Mouse (Mus musculus): Measurements from ENCODE around the gene Rpa2. TPM values are rescaled to one million over a fixed set of nuclear protein-coding genes. Genes with fewer than 3 reads are reported as not detected.
"Not testable (repeated sequence)": the region's sequence is repeated elsewhere in the genome, so short reads cannot be mapped to it uniquely, and the experiment has no call there.

Rpa2 gene
- polyA plus RNA-seq, 1 experiment from 2014 or later, result 31.6 TPM

DNA sequence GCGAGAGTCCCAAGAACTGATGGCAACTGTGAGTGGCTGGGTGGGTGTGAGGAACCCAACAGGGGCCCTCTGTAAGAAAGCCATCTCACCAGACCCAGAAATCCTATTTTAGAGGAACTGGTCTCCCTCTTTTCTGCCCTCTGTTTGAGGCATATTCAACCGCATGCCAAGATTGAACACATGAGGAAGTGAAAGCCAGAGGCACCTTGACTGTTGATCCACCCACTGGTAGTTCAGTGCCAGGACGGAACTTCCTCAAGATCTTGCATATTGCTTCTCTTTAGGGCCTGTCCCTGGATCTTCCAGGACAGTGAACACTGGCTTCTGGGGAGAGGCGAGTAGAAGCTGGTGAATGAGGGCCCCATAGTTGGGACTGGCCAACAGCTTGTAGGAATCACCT is 12.2 kb downstream of the Rpa2 start:
- no peaks in the 10 kb centered on the region for H3K9me3 ChIP-seq (replicated peaks; ENCODE audit: control insufficient read depth, low read length, poor library complexity, severe bottlenecking)
- no peak overlapping the region for H3K4me3 ChIP-seq (ENCODE audit: low read depth, low read length)
- no peaks in the 10 kb centered on the region for H3K27me3 ChIP-seq (ENCODE audit: control insufficient read depth, insufficient read depth, low read depth, low read length)
- no peak overlapping the region for H3K4me2 ChIP-seq (ENCODE audit: low read length)
- no peaks in the 10 kb centered on the region for H3K4me1 ChIP-seq (ENCODE audit: control insufficient read depth, insufficient read depth, low read length)
- peaks cover 9% of the 10 kb centered on the region; the same call in 1 of the 2 replicates for H3K36me3 ChIP-seq (ENCODE audit: control insufficient read depth, insufficient read depth, low read length)
- H3K9ac ChIP-seq (ENCODE audit: low read depth, low read length), result no peak overlapping the region
- no peak for ATAC-seq
- WGBS, result 94% methylated on average over 4 of the region's 4 CpGs
- H3K27ac ChIP-seq (ENCODE audit: low read length), result no peak overlapping the region

DNA sequence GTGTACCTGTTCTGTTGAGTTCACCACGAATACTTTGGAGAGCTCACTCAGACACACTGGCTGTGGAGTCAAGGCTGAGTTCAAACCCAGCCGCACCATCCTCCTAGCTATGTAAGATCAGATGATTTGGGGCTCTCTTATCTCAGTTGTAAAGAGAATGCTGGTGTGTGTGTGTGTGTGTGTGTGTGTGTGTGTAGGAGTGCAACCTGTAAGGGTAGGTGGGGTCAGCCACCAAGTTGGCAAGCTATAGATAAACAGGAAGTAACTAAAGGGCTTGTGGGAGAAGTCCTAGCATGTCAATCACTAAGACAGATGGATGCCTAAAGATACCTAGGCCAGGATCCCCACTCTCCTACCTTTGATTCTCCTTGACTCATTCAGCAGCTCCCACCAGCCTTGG is 15.6 kb downstream of the Rpa2 start:
- no peaks in the 10 kb centered on the region for H3K4me1 ChIP-seq (ENCODE audit: control insufficient read depth, insufficient read depth, low read length)
- no peak for ATAC-seq
- no peak overlapping the region for H3K4me2 ChIP-seq (ENCODE audit: low read length)
- no peak overlapping the region for H3K27ac ChIP-seq (ENCODE audit: low read length)
- H3K36me3 ChIP-seq (ENCODE audit: control insufficient read depth, insufficient read depth, low read length), result no peaks in the 10 kb centered on the region
- H3K9ac ChIP-seq (ENCODE audit: low read depth, low read length), result no peak overlapping the region
- H3K27me3 ChIP-seq (ENCODE audit: control insufficient read depth, insufficient read depth, low read depth, low read length), result no peaks in the 10 kb centered on the region
- H3K4me3 ChIP-seq (ENCODE audit: low read depth, low read length), result no peak overlapping the region
- WGBS, result 87% methylated on average over 2 of the region's 2 CpGs
- no peaks in the 10 kb centered on the region for H3K9me3 ChIP-seq (replicated peaks; ENCODE audit: control insufficient read depth, low read length, poor library complexity, severe bottlenecking)

DNA sequence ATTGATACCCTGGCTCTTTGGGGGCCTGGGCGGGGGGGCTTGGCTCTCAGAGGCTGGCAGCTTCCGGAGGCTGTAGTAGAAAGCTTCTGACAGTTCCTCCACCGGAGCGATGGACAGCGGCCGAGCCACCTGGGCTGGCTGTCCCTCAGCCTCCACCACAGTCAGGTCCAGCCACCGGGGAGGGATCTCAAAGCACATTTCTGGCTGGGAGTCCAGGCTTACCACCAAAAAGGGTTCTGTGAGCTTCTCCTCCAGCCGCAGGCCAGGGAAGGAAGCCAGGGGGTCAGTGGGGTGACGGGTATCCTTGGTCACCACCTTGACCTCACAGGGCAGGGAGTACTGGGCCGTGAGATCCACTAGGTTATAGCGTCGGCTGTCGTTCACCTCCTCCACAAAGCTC is 17.1 kb downstream of the Rpa2 start:
- no peak overlapping the region for H3K4me2 ChIP-seq (ENCODE audit: low read length)
- H3K9ac ChIP-seq (ENCODE audit: low read depth, low read length), result no peak overlapping the region
- H3K27ac ChIP-seq (ENCODE audit: low read length), result no peak overlapping the region
- H3K4me1 ChIP-seq (ENCODE audit: control insufficient read depth, insufficient read depth, low read length), result no peaks in the 10 kb centered on the region
- no peak for ATAC-seq
- no peaks in the 10 kb centered on the region for H3K36me3 ChIP-seq (ENCODE audit: control insufficient read depth, insufficient read depth, low read length)
- no peak overlapping the region for H3K4me3 ChIP-seq (ENCODE audit: low read depth, low read length)
- H3K9me3 ChIP-seq (replicated peaks; ENCODE audit: control insufficient read depth, low read length, poor library complexity, severe bottlenecking), result no peaks in the 10 kb centered on the region
- no peaks in the 10 kb centered on the region for H3K27me3 ChIP-seq (ENCODE audit: control insufficient read depth, insufficient read depth, low read depth, low read length)
- WGBS, result 92% methylated on average over 13 of the region's 13 CpGs

DNA sequence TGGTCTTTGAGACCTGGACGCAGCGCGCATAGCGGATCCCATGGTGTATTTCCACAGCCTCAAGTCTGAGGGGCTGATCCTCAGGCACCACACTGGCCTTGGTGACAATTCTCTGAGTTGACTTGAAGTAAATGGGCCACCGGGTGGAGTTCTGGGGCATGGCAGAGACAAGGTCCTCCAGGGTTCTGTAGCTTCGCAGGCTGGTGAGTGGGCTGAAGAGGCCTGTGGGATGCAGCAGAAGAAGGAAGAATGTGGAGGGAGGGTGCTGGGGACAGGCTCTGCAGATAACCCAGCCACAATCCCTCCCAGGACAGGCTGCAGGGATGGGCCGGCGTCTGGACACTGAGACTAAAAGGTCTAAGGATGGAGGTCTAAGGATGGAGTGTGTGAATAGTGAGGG is 21.6 kb downstream of the Rpa2 start:
- Histone ChIP-seq H3K4me3 (ENCODE audit: low read depth, low read length) (no peak overlapping the region), H3K9ac (ENCODE audit: low read depth, low read length) (no peak overlapping the region), H3K36me3 (ENCODE audit: control insufficient read depth, insufficient read depth, low read length) (no peaks in the 10 kb centered on the region), H3K9me3 (replicated peaks; ENCODE audit: control insufficient read depth, low read length, poor library complexity, severe bottlenecking) (no peaks in the 10 kb centered on the region), H3K27me3 (ENCODE audit: control insufficient read depth, insufficient read depth, low read depth, low read length) (no peaks in the 10 kb centered on the region), H3K27ac (ENCODE audit: low read length) (no peak overlapping the region), H3K4me2 (ENCODE audit: low read length) (no peak overlapping the region), H3K4me1 (ENCODE audit: control insufficient read depth, insufficient read depth, low read length) (no peaks in the 10 kb centered on the region)
- 85% methylated on average over 8 of the region's 8 CpGs for WGBS
- no peak for ATAC-seq

DNA sequence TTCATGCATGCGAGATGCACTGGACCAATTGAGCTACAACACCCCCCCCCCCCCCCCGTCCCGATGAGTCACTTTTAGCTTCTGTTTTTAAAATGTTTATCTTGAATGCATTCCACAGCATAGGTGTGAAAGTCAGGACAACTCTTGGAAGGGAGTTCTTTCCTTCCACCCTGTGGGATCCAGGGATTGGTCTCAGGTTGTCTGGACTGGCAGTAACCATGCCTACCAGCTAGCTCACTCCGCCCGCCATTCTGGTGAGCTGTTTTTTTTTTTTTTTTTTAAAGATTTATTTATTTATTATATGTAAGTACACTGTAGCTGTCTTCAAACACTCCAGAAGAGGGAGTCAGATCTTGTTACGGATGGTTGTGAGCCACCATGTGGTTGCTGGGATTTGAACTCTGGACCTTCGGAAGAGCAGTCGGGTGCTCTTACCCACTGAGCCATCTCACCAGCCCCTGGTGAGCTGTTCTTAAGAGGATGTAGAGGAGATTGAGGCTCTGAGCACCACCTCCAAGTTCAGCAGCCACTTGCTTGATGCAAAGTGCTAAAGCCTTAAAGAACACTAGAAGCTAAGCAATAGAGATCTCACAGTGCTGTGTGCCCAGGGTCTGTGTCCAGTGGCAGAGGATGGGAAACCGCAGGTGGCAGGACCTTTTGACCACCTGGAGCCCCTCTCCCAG is 25.3 kb downstream of the Rpa2 start:
- H3K4me2 ChIP-seq (ENCODE audit: low read length); H3K4me3 ChIP-seq (ENCODE audit: low read depth, low read length); H3K27ac ChIP-seq (ENCODE audit: low read length); H3K9ac ChIP-seq (ENCODE audit: low read depth, low read length); H3K36me3 ChIP-seq (ENCODE audit: control insufficient read depth, insufficient read depth, low read length); H3K4me1 ChIP-seq (ENCODE audit: control insufficient read depth, insufficient read depth, low read length); H3K27me3 ChIP-seq (ENCODE audit: control insufficient read depth, insufficient read depth, low read depth, low read length); ATAC-seq; H3K9me3 ChIP-seq (replicated peaks; ENCODE audit: control insufficient read depth, low read length, poor library complexity, severe bottlenecking): not testable (repeated sequence)
- WGBS, result 93% methylated on average over 8 of the region's 9 CpGs

DNA sequence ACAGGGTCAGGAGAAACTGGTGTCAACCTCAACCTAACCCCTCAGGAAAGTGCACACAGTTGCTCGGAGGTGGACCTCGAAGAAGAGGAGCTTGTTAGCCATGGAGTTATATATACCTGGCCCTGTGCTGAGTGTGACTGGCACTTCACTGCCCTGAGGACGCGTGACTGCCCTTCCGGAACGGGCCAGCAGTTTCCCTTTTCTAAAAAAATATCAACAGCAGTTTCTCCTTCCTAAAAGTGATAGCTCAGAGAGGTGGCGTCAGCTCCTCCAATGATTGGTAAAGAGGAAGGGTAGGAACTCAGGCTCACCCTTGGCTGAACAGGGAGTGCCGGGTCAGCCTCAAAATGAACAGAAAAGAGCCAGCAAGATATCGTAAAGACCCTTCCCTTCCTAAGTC is 25.9 kb downstream of the Rpa2 start:
- WGBS, result 85% methylated on average over 9 of the region's 9 CpGs
- H3K4me3 ChIP-seq (ENCODE audit: low read depth, low read length), result no peak overlapping the region
- H3K27me3 ChIP-seq (ENCODE audit: control insufficient read depth, insufficient read depth, low read depth, low read length), result peaks cover 4% of the 10 kb centered on the region; the same call in 1 of the 2 replicates
- no peak for ATAC-seq
- no peak overlapping the region for H3K27ac ChIP-seq (ENCODE audit: low read length)
- H3K36me3 ChIP-seq (ENCODE audit: control insufficient read depth, insufficient read depth, low read length), result no peaks in the 10 kb centered on the region
- peaks cover 4% of the 10 kb centered on the region for H3K4me1 ChIP-seq (ENCODE audit: control insufficient read depth, insufficient read depth, low read length)
- H3K9me3 ChIP-seq (replicated peaks; ENCODE audit: control insufficient read depth, low read length, poor library complexity, severe bottlenecking), result no peaks in the 10 kb centered on the region
- H3K9ac ChIP-seq (ENCODE audit: low read depth, low read length), result no peak overlapping the region
- H3K4me2 ChIP-seq (ENCODE audit: low read length), result no peak overlapping the region

DNA sequence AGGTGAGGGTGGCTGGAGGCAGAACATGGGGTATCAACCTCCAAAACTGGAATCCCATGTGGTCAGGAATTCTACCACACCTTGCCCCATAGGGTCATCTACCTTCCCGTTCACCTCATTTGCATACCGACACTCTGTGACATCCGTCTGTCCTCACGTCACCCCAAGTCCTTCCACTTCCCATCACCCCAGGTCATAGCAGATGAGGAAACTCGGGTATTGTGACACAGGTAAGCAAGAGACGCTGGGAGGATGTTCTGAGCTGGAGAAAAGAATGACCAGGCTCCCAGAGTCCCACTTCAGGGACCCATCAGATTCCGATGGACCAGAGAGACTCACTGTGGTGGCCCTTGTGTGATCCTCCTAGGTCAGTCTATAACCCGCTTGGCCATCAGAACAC is 26.6 kb downstream of the Rpa2 start:
- ATAC-seq, result no peak
- WGBS, result 77% methylated on average over 8 of the region's 8 CpGs

DNA sequence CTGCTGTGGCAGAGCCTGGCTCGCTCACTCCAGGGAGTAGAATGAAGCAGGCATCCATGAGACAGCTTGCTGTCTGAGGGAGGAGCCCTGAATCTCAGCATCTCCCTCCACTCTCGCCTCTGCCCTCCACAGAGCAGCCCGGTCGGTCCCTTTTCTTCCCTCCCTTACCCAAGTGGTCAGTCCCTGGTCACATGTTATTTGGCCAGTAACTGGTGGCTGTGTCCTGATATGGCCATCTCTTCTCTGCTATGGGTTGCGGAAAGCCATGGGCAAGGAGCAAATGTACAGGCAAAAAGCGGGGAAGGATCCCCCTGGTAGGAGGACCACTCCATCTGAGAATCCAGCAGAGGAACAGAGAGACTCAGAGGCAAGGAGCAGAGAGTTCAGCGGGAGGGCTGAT is 27.0 kb downstream of the Rpa2 start:
- 58% methylated on average over 7 of the region's 7 CpGs for WGBS
- no peaks in the 10 kb centered on the region for H3K9me3 ChIP-seq (replicated peaks; ENCODE audit: control insufficient read depth, low read length, poor library complexity, severe bottlenecking)
- H3K27me3 ChIP-seq (ENCODE audit: control insufficient read depth, insufficient read depth, low read depth, low read length), result peaks cover 4% of the 10 kb centered on the region; the same call in 1 of the 2 replicates

More for the DNA sequence above, 26.6 kb downstream of the Rpa2 start:
- Histone ChIP-seq H3K4me2 (ENCODE audit: low read length) (no peak overlapping the region), H3K4me3 (ENCODE audit: low read depth, low read length) (no peak overlapping the region), H3K27ac (ENCODE audit: low read length) (no peak overlapping the region), H3K36me3 (ENCODE audit: control insufficient read depth, insufficient read depth, low read length) (no peaks in the 10 kb centered on the region), H3K4me1 (ENCODE audit: control insufficient read depth, insufficient read depth, low read length) (peaks cover 4% of the 10 kb centered on the region), H3K27me3 (ENCODE audit: control insufficient read depth, insufficient read depth, low read depth, low read length) (peaks cover 4% of the 10 kb centered on the region; the same call in 1 of the 2 replicates), H3K9ac (ENCODE audit: low read depth, low read length) (no peak overlapping the region), H3K9me3 (replicated peaks; ENCODE audit: control insufficient read depth, low read length, poor library complexity, severe bottlenecking) (no peaks in the 10 kb centered on the region)

DNA sequence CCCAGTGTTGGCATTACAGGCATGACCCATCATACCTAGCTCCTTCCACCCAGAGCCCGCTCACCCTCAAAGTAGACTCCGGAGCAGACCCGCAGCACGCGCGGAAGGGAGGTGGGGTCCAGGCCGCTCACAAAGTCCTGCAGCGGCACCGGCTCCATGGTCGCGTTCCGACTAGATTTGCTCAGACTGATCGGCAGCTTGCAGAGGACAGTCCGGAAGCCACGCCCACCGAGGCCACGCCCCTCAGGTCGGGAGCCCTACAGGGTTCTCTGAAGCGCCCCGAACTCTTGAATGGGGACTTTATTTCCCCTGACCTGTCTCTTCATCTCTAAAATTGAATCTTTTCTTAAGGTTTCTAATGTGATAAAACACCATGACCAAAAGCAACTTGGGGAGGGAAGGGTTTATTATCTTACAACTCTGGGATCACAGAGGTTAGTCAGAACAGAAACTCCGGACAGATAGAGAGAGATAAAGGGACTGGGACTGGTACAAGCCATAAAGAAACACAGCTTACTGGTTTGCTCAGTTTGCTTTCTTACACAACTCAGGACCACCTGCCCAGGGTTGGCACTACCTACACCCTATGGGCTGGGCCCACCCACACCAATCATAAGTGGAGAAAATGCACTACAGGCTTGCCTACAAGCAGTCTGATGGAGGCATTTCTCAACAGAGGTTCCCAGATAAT is 28.2 kb downstream of the Rpa2 start, which contains the start of gene Themis2:
Gene Themis2, minus strand, starts transcription at position 192 of the 691 bp plus-strand sequence.
- Histone ChIP-seq H3K4me1 (ENCODE audit: control insufficient read depth, insufficient read depth, low read length) (peaks cover 4% of the 10 kb centered on the region), H3K27ac (ENCODE audit: low read length) (no peak within 1 kb of the TSS), H3K4me3 (ENCODE audit: low read depth, low read length) (peak within 1 kb of the TSS; percentile 13; the same call in 1 of the 2 replicates), H3K9me3 (replicated peaks; ENCODE audit: control insufficient read depth, low read length, poor library complexity, severe bottlenecking) (no peaks in the 10 kb centered on the region), H3K4me2 (ENCODE audit: low read length) (peak within 1 kb of the TSS; percentile 46), H3K36me3 (ENCODE audit: control insufficient read depth, insufficient read depth, low read length) (no peaks in the 10 kb centered on the region), H3K9ac (ENCODE audit: low read depth, low read length) (0 out of 2 replicates have a peak within 1 kb of the TSS, but pooled peaks have one; percentile 38), H3K27me3 (ENCODE audit: control insufficient read depth, insufficient read depth, low read depth, low read length) (peaks cover 4% of the 10 kb centered on the region; the same call in 1 of the 2 replicates)
- WGBS, result 3% methylated on average over 21 of the region's 21 CpGs
- no peak for ATAC-seq

More for the DNA sequence above, 27.0 kb downstream of the Rpa2 start:
- no peak overlapping the region for H3K9ac ChIP-seq (ENCODE audit: low read depth, low read length)
- no peak for ATAC-seq
- peaks cover 4% of the 10 kb centered on the region for H3K4me1 ChIP-seq (ENCODE audit: control insufficient read depth, insufficient read depth, low read length)
- no peak overlapping the region for H3K4me2 ChIP-seq (ENCODE audit: low read length)
- H3K27ac ChIP-seq (ENCODE audit: low read length), result no peak overlapping the region
- H3K36me3 ChIP-seq (ENCODE audit: control insufficient read depth, insufficient read depth, low read length), result no peaks in the 10 kb centered on the region
- no peak overlapping the region for H3K4me3 ChIP-seq (ENCODE audit: low read depth, low read length)
